ENCODE assay signal across 35 mouse cellular contexts in genomic region chr19:27091603-27092002, GRCm38 (mm10).
"Had no signal": no experiment of that assay in that cellular context is flagged by ENCODE, and none has a peak within 500 bp of the region (broad histone marks: within the 10 kb centered on the region; RNA-seq: fewer than 3 reads in every experiment).

No protein-coding gene starts in this region.

- H3K9me3 ChIP-seq: heart, embryonic 10.5 days; heart, embryonic 15.5 days; hindbrain, embryonic 10.5 days; hindbrain, embryonic 12.5 days; hindbrain, embryonic 13.5 days; hindbrain, embryonic 15.5 days; intestine, embryonic 15.5 days; kidney, embryonic 15.5 days had no signal

- ATAC-seq: hindbrain, embryonic 16.5 days; hindbrain, postnatal 0 days; intestine, embryonic 15.5 days; intestine, embryonic 16.5 days; intestine, postnatal 0 days had no signal

- H3K9ac ChIP-seq: heart, embryonic 12.5 days; heart, embryonic 13.5 days; heart, embryonic 15.5 days; hindbrain, embryonic 12.5 days; hindbrain, embryonic 13.5 days; hindbrain, embryonic 14.5 days; hindbrain, embryonic 15.5 days; intestine, embryonic 15.5 days; kidney, embryonic 15.5 days had no signal

- H3K27me3 ChIP-seq: heart, embryonic 12.5 days; heart, embryonic 13.5 days; heart, embryonic 15.5 days; hindbrain, embryonic 12.5 days; hindbrain, embryonic 13.5 days; hindbrain, embryonic 15.5 days; intestine, embryonic 15.5 days; kidney, embryonic 15.5 days had no signal

- H3K4me1 ChIP-seq: heart, embryonic 10.5 days; hindbrain, embryonic 10.5 days; hindbrain, embryonic 12.5 days; hindbrain, embryonic 15.5 days; intestine, embryonic 15.5 days; kidney, embryonic 15.5 days had no signal

- H3K4me3 ChIP-seq: heart, embryonic 10.5 days; heart, embryonic 12.5 days; heart, embryonic 13.5 days; heart, embryonic 15.5 days; hindbrain, embryonic 10.5 days; hindbrain, embryonic 12.5 days; hindbrain, embryonic 13.5 days; hindbrain, embryonic 15.5 days; intestine, embryonic 15.5 days; kidney, embryonic 15.5 days; layer of hippocampus, adult 2 months; left cerebral cortex, adult 2 months had no signal

- H3K36me3 ChIP-seq: heart, embryonic 10.5 days; heart, embryonic 12.5 days; heart, embryonic 13.5 days; heart, embryonic 15.5 days; hindbrain, embryonic 10.5 days; hindbrain, embryonic 12.5 days; hindbrain, embryonic 13.5 days; hindbrain, embryonic 15.5 days; intestine, embryonic 15.5 days; kidney, embryonic 15.5 days had no signal

- DNase-seq: heart, postnatal 10 days; heart, postnatal 14 days; heart, postnatal 36 days; heart, postnatal 4 days; kidney, adult 11 months; kidney, adult 18-20 months; kidney, adult 2 months; kidney, adult 8-10 months; kidney, adult 9 months; kidney, postnatal 10 days; kidney, postnatal 14 days; kidney, postnatal 25 days; kidney, postnatal 36 days; kidney, postnatal 4 days; layer of hippocampus, adult 9-11 months; layer of hippocampus, postnatal 36 days had no signal

- H3K4me2 ChIP-seq: heart, embryonic 11.5 days; heart, embryonic 12.5 days; heart, embryonic 13.5 days; heart, embryonic 15.5 days; hindbrain, embryonic 12.5 days; hindbrain, embryonic 13.5 days; hindbrain, embryonic 14.5 days; hindbrain, embryonic 15.5 days; intestine, embryonic 15.5 days; kidney, embryonic 15.5 days had no signal

- H3K27ac ChIP-seq: heart, embryonic 10.5 days; heart, embryonic 13.5 days; heart, embryonic 15.5 days; hindbrain, embryonic 10.5 days; hindbrain, embryonic 12.5 days; hindbrain, embryonic 13.5 days; hindbrain, embryonic 14.5 days; hindbrain, embryonic 15.5 days; hindbrain, postnatal 0 days; intestine, embryonic 15.5 days; kidney, embryonic 15.5 days; kidney, postnatal 0 days; layer of hippocampus, adult 2 months; left cerebral cortex, adult 2 months had no signal
